Mouse (Mus musculus) forebrain, postnatal 0 days (tissue): ENCODE results near the gene Ssh2. TPM values are rescaled to one million over a fixed set of nuclear protein-coding genes. Genes with fewer than 3 reads are reported as not detected.

Experiments used
- ATAC-seq: fragments of 200-750 bp; cut with Nextera tagmentation; 2 replicates; pipeline ENCODE4 v1.8.0; 2017; ENCODE audit warnings: mild to moderate bottlenecking, moderate library complexity
- DNase-seq: peaks from one replicate; pipeline ENCODE4 v3.0.0-alpha.2; 2015
- H3K27ac ChIP-seq: fragments of 300-500 bp; sonication (generic); 2 replicates; pipeline ENCODE4 v1.5.1; 2014; ENCODE audit warnings: low read depth, mild to moderate bottlenecking, antibody characterized with exemption, low read length, moderate library complexity, mixed read lengths
- H3K27me3 ChIP-seq: fragments of 300-500 bp; sonication (generic); 2 replicates; pipeline ENCODE4 v1.6.1; 2014; ENCODE audit warnings: mild to moderate bottlenecking, low read length, mixed read lengths; ENCODE audit not compliant: insufficient read depth
- H3K36me3 ChIP-seq: fragments of 300-500 bp; sonication (generic); 2 replicates; pipeline ENCODE4 v1.6.1; 2014; ENCODE audit warnings: mild to moderate bottlenecking, moderate library complexity; ENCODE audit not compliant: insufficient read depth
- H3K4me1 ChIP-seq: fragments of 300-500 bp; sonication (generic); 2 replicates; pipeline ENCODE4 v1.6.1; 2014; ENCODE audit warnings: antibody characterized with exemption; ENCODE audit not compliant: insufficient read depth
- H3K4me2 ChIP-seq: fragments of 300-500 bp; sonication (generic); 2 replicates; pipeline ENCODE4 v1.6.1; 2014; ENCODE audit warnings: low read depth, mild to moderate bottlenecking, moderate library complexity
- H3K4me3 ChIP-seq: fragments of 300-500 bp; sonication (generic); 2 replicates; pipeline ENCODE4 v1.5.1; 2014; ENCODE audit warnings: low read depth, low read length, mixed read lengths
- H3K9ac ChIP-seq: fragments of 300-500 bp; sonication (generic); 2 replicates; pipeline ENCODE4 v1.6.1; 2014; ENCODE audit warnings: mild to moderate bottlenecking
- H3K9me3 ChIP-seq: fragments of 300-500 bp; sonication (generic); 2 replicates; pipeline ENCODE4 v1.6.1; 2016; ENCODE audit warnings: low read length
- CTCF ChIP-seq: sonication (generic); IDR thresholded peaks from 2 replicates; pipeline ENCODE4 v1.5.1; 2016; ENCODE audit warnings: antibody characterized with exemption, control low read depth, low read depth
- WGBS: fragments of 180-500 bp; shearing (Covaris S2); extraction: QIAGEN DNeasy Blood & Tissue Kit; methylation state at CpG from one replicate; pipeline ENCODE4 v1.1.7; 2014; 5-methylcytosine and 5-hydroxymethylcytosine counted together
- polyA plus RNA-seq: library from polyadenylated mRNA; unstranded; fragments of >200 nt; fragmentation: Nextera tagmentation; extraction: Ambion mirVana; gene quantifications from 2 replicates; pipeline ENCODE4 v1.2.1, GENCODE M21; 2015
- total RNA-seq: library from RNA; depleted of rRNA; stranded (reverse); fragments of >200 nt; gene quantifications from 2 replicates; pipeline ENCODE4 v1.2.3, GENCODE M21; 2014

The Ssh2 gene
- total and polyA plus RNA-seq, 2 experiments from 2014 or later: 12.7 to 40.2 TPM

GRCm38 (mm10) chr11:77406329-77406728 is 190.2 kb downstream of the Ssh2 start:
- no peak overlapping the region for H3K27ac ChIP-seq
- H3K4me3 ChIP-seq: no peak overlapping the region
- H3K4me1 ChIP-seq: no peaks in the 10 kb centered on the region
- ATAC-seq (no peak), DNase-seq (no peak)
- no peak for TF ChIP-seq CTCF
- no peak overlapping the region for H3K4me2 ChIP-seq
- peaks cover 5% of the 10 kb centered on the region; the same call in 1 of the 2 replicates for H3K36me3 ChIP-seq
- 91% methylated on average over 2 of the region's 2 CpGs for WGBS
- no peak overlapping the region for H3K9ac ChIP-seq
- no peaks in the 10 kb centered on the region for H3K9me3 ChIP-seq
- H3K27me3 ChIP-seq: no peaks in the 10 kb centered on the region

DNA sequence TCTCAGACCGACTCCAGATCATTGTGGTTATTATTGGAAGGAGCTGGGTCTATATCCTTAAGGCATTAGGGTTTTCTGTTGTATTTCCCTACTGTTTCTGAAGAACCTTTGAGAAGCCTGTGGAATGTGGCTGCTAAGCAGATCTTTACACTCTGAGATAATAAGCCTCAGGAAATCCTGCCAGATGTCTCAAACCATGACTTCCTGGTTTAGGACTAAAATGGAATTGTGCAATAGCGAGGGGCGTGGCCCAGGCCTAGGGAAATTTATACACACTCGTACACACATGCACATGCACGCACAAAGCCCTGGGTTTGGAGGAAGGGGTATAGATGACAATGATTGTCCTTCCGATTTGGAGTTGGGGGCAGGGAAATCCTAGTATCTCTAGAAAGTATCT is 193.8 kb downstream of the Ssh2 start:
- ATAC-seq: no peak
- Histone ChIP-seq H3K27me3 (no peaks in the 10 kb centered on the region), H3K4me3 (no peak overlapping the region), H3K4me1 (no peaks in the 10 kb centered on the region), H3K36me3 (peaks cover 5% of the 10 kb centered on the region; the same call in 1 of the 2 replicates), H3K27ac (no peak overlapping the region), H3K9ac (no peak overlapping the region), H3K9me3 (no peaks in the 10 kb centered on the region), H3K4me2 (no peak overlapping the region)
- no peak for DNase-seq
- WGBS: 84% methylated on average over 6 of the region's 6 CpGs
- no peak for TF ChIP-seq CTCF

DNA sequence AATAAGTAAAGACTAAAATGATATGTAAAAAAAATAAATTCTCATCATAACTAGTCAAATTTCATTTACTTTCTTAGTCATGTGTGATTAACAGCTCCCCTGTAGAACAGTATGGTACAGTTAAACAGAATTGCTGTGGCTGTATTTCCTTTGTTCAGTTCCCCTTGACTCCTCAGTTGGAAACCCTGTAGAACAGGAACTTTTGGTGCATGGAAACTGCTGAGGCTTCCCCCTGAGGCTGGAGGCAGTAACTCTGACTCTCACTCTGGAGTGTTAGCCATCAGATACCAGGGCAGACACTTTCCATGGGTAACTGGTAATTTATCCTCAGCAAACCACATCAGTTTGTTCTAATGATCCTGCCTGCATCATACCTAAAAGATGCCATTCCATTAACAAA is 195.2 kb downstream of the Ssh2 start:
- no peak for ATAC-seq
- no peak for TF ChIP-seq CTCF

DNA sequence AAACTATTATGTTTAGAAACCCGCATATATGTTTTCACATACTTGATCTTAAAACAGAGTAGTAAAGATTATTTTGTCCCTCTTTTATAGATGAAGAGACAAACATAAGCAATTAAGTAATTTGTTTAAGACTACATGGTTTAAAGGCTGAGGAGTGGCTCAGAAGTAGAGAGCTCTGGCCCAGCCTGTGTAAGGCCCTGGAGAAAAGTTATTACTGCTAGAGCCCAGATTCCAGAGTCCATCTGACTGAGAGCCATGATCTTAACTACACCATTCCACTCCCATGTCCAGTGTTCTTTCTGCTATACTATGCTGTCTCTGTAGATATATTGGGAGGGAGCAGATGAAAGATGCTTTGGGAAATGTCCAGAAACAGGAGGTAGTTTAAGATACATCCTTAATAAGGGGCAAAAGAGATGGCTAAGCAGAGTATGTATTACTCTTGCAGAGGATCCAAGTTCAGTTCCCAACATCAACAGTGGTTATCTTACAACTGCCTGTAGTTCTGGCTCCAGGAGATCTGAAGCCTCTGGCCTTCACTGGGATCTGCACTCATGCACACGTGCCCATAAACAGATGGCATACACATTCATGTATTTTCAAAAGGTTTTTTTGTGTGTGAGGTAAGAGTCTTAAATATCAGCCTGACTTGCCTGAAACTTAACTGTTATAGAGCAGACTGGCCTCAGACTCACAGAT is 198.2 kb downstream of the Ssh2 start:
- no peaks in the 10 kb centered on the region for H3K27me3 ChIP-seq
- ATAC-seq (no peak), DNase-seq (no peak)
- H3K4me2 ChIP-seq: no peak overlapping the region
- H3K4me1 ChIP-seq: no peaks in the 10 kb centered on the region
- no peak for TF ChIP-seq CTCF
- no peak overlapping the region for H3K27ac ChIP-seq
- no peak overlapping the region for H3K4me3 ChIP-seq
- 0 out of 2 replicates have a peak, but pooled peaks cover 3% of the 10 kb centered on the region for H3K36me3 ChIP-seq
- 75% methylated on average over 2 of the region's 2 CpGs for WGBS
- no peak overlapping the region for H3K9ac ChIP-seq
- no peaks in the 10 kb centered on the region for H3K9me3 ChIP-seq

More for the DNA sequence above, 195.2 kb downstream of the Ssh2 start:
- Histone ChIP-seq H3K4me2 (no peak overlapping the region), H3K4me1 (no peaks in the 10 kb centered on the region), H3K4me3 (no peak overlapping the region), H3K9me3 (no peaks in the 10 kb centered on the region), H3K27ac (no peak overlapping the region), H3K36me3 (peaks cover 5% of the 10 kb centered on the region; the same call in 1 of the 2 replicates), H3K27me3 (no peaks in the 10 kb centered on the region), H3K9ac (no peak overlapping the region)
- no peak for DNase-seq

- DNase-seq: no peak
- no peak overlapping the region for H3K9ac ChIP-seq
- no peaks in the 10 kb centered on the region for H3K27me3 ChIP-seq
- no peak for ATAC-seq
- H3K36me3 ChIP-seq: 0 out of 2 replicates have a peak, but pooled peaks cover 3% of the 10 kb centered on the region
- no peak for TF ChIP-seq CTCF
- no peaks in the 10 kb centered on the region for H3K4me1 ChIP-seq
- H3K4me2 ChIP-seq: no peak overlapping the region
- H3K4me3 ChIP-seq: no peak overlapping the region
- H3K27ac ChIP-seq: no peak overlapping the region
- H3K9me3 ChIP-seq: no peaks in the 10 kb centered on the region
- 81% methylated on average over 4 of the region's 4 CpGs for WGBS
These were observed 200.3 kb downstream of the Ssh2 start for GRCm38 (mm10) chr11:77416212-77417000.

GRCm38 (mm10) chr11:77418021-77418420 is 201.9 kb downstream of the Ssh2 start:
- no peaks in the 10 kb centered on the region for H3K27me3 ChIP-seq
- H3K4me3 ChIP-seq: no peak overlapping the region
- H3K4me1 ChIP-seq: no peaks in the 10 kb centered on the region
- DNase-seq (no peak), ATAC-seq (no peak)
- 94% methylated on average over 4 of the region's 4 CpGs for WGBS
- TF ChIP-seq CTCF: no peak
- H3K36me3 ChIP-seq: peaks cover 13% of the 10 kb centered on the region; the same call in 1 of the 2 replicates
- no peak overlapping the region for H3K4me2 ChIP-seq
- no peak overlapping the region for H3K9ac ChIP-seq
- no peak overlapping the region for H3K27ac ChIP-seq
- H3K9me3 ChIP-seq: no peaks in the 10 kb centered on the region
